Mouse (Mus musculus) intestine, embryonic 16.5 days (tissue): ENCODE measurements around the gene St3gal5. TPM values are rescaled to one million over a fixed set of nuclear protein-coding genes. Genes with fewer than 3 reads are reported as not detected.

ENCODE experiments used
- ATAC-seq: fragments of 200-750 bp; cut with Nextera tagmentation; 2 replicates; pipeline ENCODE4 v1.8.0; 2017; ENCODE audit warnings: moderate TSS enrichment, moderate library complexity
- H3K27ac ChIP-seq: fragments of 300-500 bp; sonication (generic); 2 replicates; pipeline ENCODE4 v1.5.1; 2014; ENCODE audit warnings: mild to moderate bottlenecking, low read length
- H3K27me3 ChIP-seq: fragments of 300-500 bp; sonication (generic); replicated peaks from 2 replicates; pipeline ENCODE4 v1.6.1; 2014; ENCODE audit warnings: low read length, control low read depth, mixed read lengths; ENCODE audit not compliant: control insufficient read depth, insufficient read depth
- H3K36me3 ChIP-seq: fragments of 300-500 bp; sonication (generic); 2 replicates; pipeline ENCODE4 v1.6.1; 2014; ENCODE audit warnings: low read length, control low read depth; ENCODE audit not compliant: control insufficient read depth, insufficient read depth
- H3K4me1 ChIP-seq: fragments of 300-500 bp; sonication (generic); 2 replicates; pipeline ENCODE4 v1.6.1; 2014; ENCODE audit warnings: low read length, control low read depth, mixed read lengths; ENCODE audit not compliant: control insufficient read depth, insufficient read depth
- H3K4me2 ChIP-seq: fragments of 300-500 bp; sonication (generic); 2 replicates; pipeline ENCODE4 v1.6.1; 2014; ENCODE audit warnings: low read depth, low read length, control low read depth
- H3K4me3 ChIP-seq: fragments of 300-500 bp; sonication (generic); 2 replicates; pipeline ENCODE4 v1.5.1; 2014; ENCODE audit warnings: mild to moderate bottlenecking, low read length
- H3K9ac ChIP-seq: fragments of 300-500 bp; sonication (generic); 2 replicates; pipeline ENCODE4 v1.6.1; 2014; ENCODE audit warnings: low read depth, low read length
- H3K9me3 ChIP-seq: fragments of 300-500 bp; sonication (generic); 2 replicates; pipeline ENCODE4 v1.6.1; 2016; ENCODE audit warnings: low read length, control low read depth; ENCODE audit not compliant: control insufficient read depth
- WGBS: fragments of 180-500 bp; shearing (Covaris S2); extraction: QIAGEN DNeasy Blood & Tissue Kit; methylation state at CpG from one replicate; pipeline ENCODE4 v1.1.7; 2014; 5-methylcytosine and 5-hydroxymethylcytosine counted together
- polyA plus RNA-seq: library from polyadenylated mRNA; unstranded; fragments of >200 nt; fragmentation: Nextera tagmentation; extraction: Ambion mirVana; gene quantifications from 2 replicates; pipeline ENCODE4 v1.2.1, GENCODE M21; 2015

Gene St3gal5
- polyA plus RNA-seq, 1 experiment from 2014 or later = 22.8 TPM

- Histone ChIP-seq H3K4me2 (no peak overlapping the region), H3K27ac (no peak overlapping the region), H3K9ac (no peak overlapping the region), H3K4me3 (no peak overlapping the region), H3K27me3 (no peaks in the 10 kb centered on the region), H3K9me3 (no peaks in the 10 kb centered on the region), H3K4me1 (peaks cover 15% of the 10 kb centered on the region), H3K36me3 (no peaks in the 10 kb centered on the region)
- no peak for ATAC-seq
- WGBS = 54% methylated on average over 5 of the region's 5 CpGs
Measured at GRCm38 (mm10) chr6:72102066-72102465, 4.7 kb downstream of the St3gal5 start.

GRCm38 (mm10) chr6:72104534-72104933, 7.1 kb downstream of the St3gal5 start:
- Histone ChIP-seq H3K9me3 (no peaks in the 10 kb centered on the region), H3K4me3 (no peak overlapping the region), H3K4me1 (peaks cover 8% of the 10 kb centered on the region; the same call in 1 of the 2 replicates), H3K27ac (no peak overlapping the region), H3K9ac (no peak overlapping the region), H3K36me3 (no peaks in the 10 kb centered on the region), H3K27me3 (no peaks in the 10 kb centered on the region), H3K4me2 (no peak overlapping the region)
- ATAC-seq = no peak
- WGBS = 56% methylated on average over 7 of the region's 7 CpGs

- Histone ChIP-seq H3K4me2 (no peak overlapping the region), H3K9me3 (no peaks in the 10 kb centered on the region), H3K4me3 (no peak overlapping the region), H3K27ac (no peak overlapping the region), H3K27me3 (no peaks in the 10 kb centered on the region), H3K9ac (no peak overlapping the region), H3K4me1 (no peaks in the 10 kb centered on the region), H3K36me3 (no peaks in the 10 kb centered on the region)
- 0 out of 2 replicates have a peak, but pooled peaks have one; percentile 48 for ATAC-seq
- WGBS = 66% methylated on average over 14 of the region's 14 CpGs
Measured at GRCm38 (mm10) chr6:72108941-72109892, 11.8 kb downstream of the St3gal5 start.

- no peak for ATAC-seq
- Histone ChIP-seq H3K4me3 (no peak overlapping the region), H3K4me2 (no peak overlapping the region), H3K27me3 (no peaks in the 10 kb centered on the region), H3K9me3 (no peaks in the 10 kb centered on the region), H3K9ac (no peak overlapping the region), H3K36me3 (no peaks in the 10 kb centered on the region), H3K4me1 (no peaks in the 10 kb centered on the region), H3K27ac (no peak overlapping the region)
- 86% methylated on average over 3 of the region's 3 CpGs for WGBS
Measured at GRCm38 (mm10) chr6:72110577-72110976, 13.2 kb downstream of the St3gal5 start.

GRCm38 (mm10) chr6:72112575-72112974, 15.2 kb downstream of the St3gal5 start:
- WGBS = 48% methylated on average over 6 of the region's 6 CpGs
- no peak overlapping the region for H3K27ac ChIP-seq
- H3K27me3 ChIP-seq = no peaks in the 10 kb centered on the region
- ATAC-seq = no peak
- H3K9ac ChIP-seq = no peak overlapping the region
- no peak overlapping the region for H3K4me2 ChIP-seq
- no peaks in the 10 kb centered on the region for H3K36me3 ChIP-seq
- no peaks in the 10 kb centered on the region for H3K9me3 ChIP-seq
- no peak overlapping the region for H3K4me3 ChIP-seq
- no peaks in the 10 kb centered on the region for H3K4me1 ChIP-seq

- H3K27me3 ChIP-seq = no peaks in the 10 kb centered on the region
- no peak for ATAC-seq
- WGBS = 83% methylated on average over 2 of the region's 2 CpGs
Measured at GRCm38 (mm10) chr6:72113093-72113702, 15.8 kb downstream of the St3gal5 start.

GRCm38 (mm10) chr6:72114902-72115301, 17.5 kb downstream of the St3gal5 start:
- Histone ChIP-seq H3K9me3 (no peaks in the 10 kb centered on the region), H3K4me1 (no peaks in the 10 kb centered on the region), H3K36me3 (no peaks in the 10 kb centered on the region), H3K4me3 (no peak overlapping the region), H3K9ac (no peak overlapping the region), H3K27me3 (no peaks in the 10 kb centered on the region), H3K4me2 (no peak overlapping the region), H3K27ac (no peak overlapping the region)
- 85% methylated on average over 7 of the region's 7 CpGs for WGBS
- no peak for ATAC-seq

More at GRCm38 (mm10) chr6:72113093-72113702, 15.8 kb downstream of the St3gal5 start:
- Histone ChIP-seq H3K4me1 (no peaks in the 10 kb centered on the region), H3K36me3 (no peaks in the 10 kb centered on the region), H3K4me2 (no peak overlapping the region), H3K4me3 (no peak overlapping the region), H3K27ac (no peak overlapping the region), H3K9me3 (no peaks in the 10 kb centered on the region), H3K9ac (no peak overlapping the region)

GRCm38 (mm10) chr6:72117322-72117968, 20.1 kb downstream of the St3gal5 start:
- no peak overlapping the region for H3K27ac ChIP-seq
- H3K9me3 ChIP-seq = no peaks in the 10 kb centered on the region
- H3K9ac ChIP-seq = no peak overlapping the region
- H3K36me3 ChIP-seq = no peaks in the 10 kb centered on the region
- no peaks in the 10 kb centered on the region for H3K27me3 ChIP-seq
- no peak for ATAC-seq
- no peak overlapping the region for H3K4me3 ChIP-seq
- H3K4me2 ChIP-seq = no peak overlapping the region
- no peaks in the 10 kb centered on the region; the same call in 1 of the 2 replicates for H3K4me1 ChIP-seq
- 52% methylated on average over 8 of the region's 8 CpGs for WGBS

GRCm38 (mm10) chr6:72119870-72120269, 22.5 kb downstream of the St3gal5 start:
- 93% methylated on average over 1 of the region's 1 CpGs for WGBS
- Histone ChIP-seq H3K9ac (no peak overlapping the region), H3K36me3 (no peaks in the 10 kb centered on the region), H3K27ac (no peak overlapping the region), H3K4me2 (no peak overlapping the region), H3K4me3 (no peak overlapping the region), H3K27me3 (no peaks in the 10 kb centered on the region), H3K4me1 (no peaks in the 10 kb centered on the region; the same call in 1 of the 2 replicates), H3K9me3 (no peaks in the 10 kb centered on the region)
- no peak for ATAC-seq
